ENCODE assay signal across 10 mouse cellular contexts in genomic region chr2:71837791-71838190, GRCm38 (mm10). TPM values are rescaled to one million over a fixed set of nuclear protein-coding genes. Genes with fewer than 3 reads are reported as not detected.
A peak's percentile ranks its signal among the peaks of the same experiment; 100 is the strongest.
DNase-seq lines count a peak whose midpoint lies in the region; ATAC-seq and TF ChIP-seq lines count a peak whose summit lies in the region.
"Had no signal": no experiment of that assay in that cellular context is flagged by ENCODE, and none has a peak within 500 bp of the region (broad histone marks: within the 10 kb centered on the region; RNA-seq: fewer than 3 reads in every experiment).

No protein-coding gene starts in this region.

- H3K4me2 ChIP-seq in stomach, postnatal 0 days (replicated peaks; ENCODE audit: low read depth): no peak overlapping the region
- H3K4me2 ChIP-seq: embryonic facial prominence, embryonic 12.5 days; liver, embryonic 13.5 days had no signal

- H3K36me3 ChIP-seq in heart, adult 2 months (ENCODE audit: control insufficient read depth, insufficient read depth, low read length): no peaks in the 10 kb centered on the region
- H3K36me3 ChIP-seq in embryonic facial prominence, embryonic 10.5 days (replicated peaks): peaks cover 34% of the 10 kb centered on the region
- no peaks in the 10 kb centered on the region; the same call in 1 of the 2 replicates for H3K36me3 ChIP-seq in stomach, postnatal 0 days (ENCODE audit: control insufficient read depth, insufficient read depth, low read length)
- H3K36me3 ChIP-seq: liver, embryonic 13.5 days had no signal

- peak; percentile 83 for TF ChIP-seq CTCF in heart, adult 2 months (IDR thresholded peaks at IDR 0.05)
- TF ChIP-seq CTCF in stomach, postnatal 0 days (IDR thresholded peaks at IDR 0.05; ENCODE audit: low read depth): peak; percentile 77

- no peaks in the 10 kb centered on the region for H3K9me3 ChIP-seq in embryonic facial prominence, embryonic 10.5 days
- H3K9me3 ChIP-seq in stomach, postnatal 0 days (ENCODE audit: control insufficient read depth, low read length): no peaks in the 10 kb centered on the region
- H3K9me3 ChIP-seq: embryonic facial prominence, embryonic 12.5 days; liver, embryonic 13.5 days had no signal

- H3K9ac ChIP-seq in heart, adult 2 months (ENCODE audit: low read depth, low read length): no peak overlapping the region
- no peak overlapping the region for H3K9ac ChIP-seq in stomach, postnatal 0 days (ENCODE audit: low read length)
- H3K9ac ChIP-seq: embryonic facial prominence, embryonic 12.5 days; liver, embryonic 13.5 days had no signal

- TF ChIP-seq EP300 in heart, adult 2 months (IDR thresholded peaks at IDR 0.05; ENCODE audit: insufficient read depth, low read depth, low read length): 0 out of 2 replicates have a peak, but pooled peaks have one; percentile 15
- TF ChIP-seq EP300 in stomach, postnatal 0 days (optimal IDR thresholded peaks at IDR 0.05): no peak

- H3K4me3 ChIP-seq in heart, adult 2 months: no peak overlapping the region
- H3K4me3 ChIP-seq in embryonic facial prominence, embryonic 10.5 days: no peak overlapping the region
- no peak overlapping the region for H3K4me3 ChIP-seq in stomach, postnatal 0 days (ENCODE audit: low read depth, low read length)
- H3K4me3 ChIP-seq: embryonic facial prominence, embryonic 12.5 days; liver, embryonic 13.5 days had no signal

- 12% methylated on average over 6 of the region's 6 CpGs for WGBS in heart, adult 2 months
- WGBS in embryonic facial prominence, embryonic 10.5 days: 42% methylated on average over 6 of the region's 6 CpGs
- WGBS in stomach, postnatal 0 days: 25% methylated on average over 6 of the region's 6 CpGs

- no peaks in the 10 kb centered on the region for H3K79me2 ChIP-seq in heart, adult 2 months (replicated peaks; ENCODE audit: control insufficient read depth, insufficient read depth, low read length)

- no peaks in the 10 kb centered on the region for H3K27me3 ChIP-seq in heart, adult 2 months (ENCODE audit: control insufficient read depth, insufficient read depth, low read length)
- H3K27me3 ChIP-seq in embryonic facial prominence, embryonic 10.5 days (replicated peaks; ENCODE audit: low read depth, poor library complexity, severe bottlenecking): no peaks in the 10 kb centered on the region
- H3K27me3 ChIP-seq in stomach, postnatal 0 days (ENCODE audit: control insufficient read depth, insufficient read depth, low read length): no peaks in the 10 kb centered on the region
- H3K27me3 ChIP-seq: embryonic facial prominence, embryonic 12.5 days; liver, embryonic 13.5 days had no signal

- peak; percentile 88 for ATAC-seq in CD4-positive, CD25-positive, alpha-beta regulatory T cell, adult 4 months
- no peak for ATAC-seq in stomach, postnatal 0 days (ENCODE audit: low FRiP score, low TSS enrichment)

- H3K27ac ChIP-seq in heart, adult 2 months: no peak overlapping the region
- H3K27ac ChIP-seq in embryonic facial prominence, embryonic 10.5 days (replicated peaks): no peak overlapping the region
- no peak overlapping the region for H3K27ac ChIP-seq in stomach, postnatal 0 days (replicated peaks)
- H3K27ac ChIP-seq: embryonic facial prominence, embryonic 12.5 days; liver, embryonic 13.5 days had no signal

- no peak for TF ChIP-seq POLR2A in heart, adult 2 months (IDR thresholded peaks at IDR 0.05; ENCODE audit: insufficient read depth, low read depth, low read length)

- H3K4me1 ChIP-seq in heart, adult 2 months (ENCODE audit: control insufficient read depth, insufficient read depth, low read length): no peaks in the 10 kb centered on the region; the same call in 1 of the 2 replicates
- peaks cover 45% of the 10 kb centered on the region for H3K4me1 ChIP-seq in embryonic facial prominence, embryonic 10.5 days
- no peaks in the 10 kb centered on the region for H3K4me1 ChIP-seq in stomach, postnatal 0 days (replicated peaks; ENCODE audit: control insufficient read depth, insufficient read depth)
- H3K4me1 ChIP-seq: liver, embryonic 13.5 days had no signal

- intact Hi-C loops in heart, adult 2 months (cut with DNase I): no loop called here
- intact Hi-C loops in heart, postnatal 25 days (cut with DNase I): loop anchor here (5.0 kb wide), 1 partner anchor 240 kb away; no protein-coding TSS in a partner anchor

- DNase-seq in heart, adult 2 months: peak; percentile 50 to 76
- no peak for DNase-seq in heart, postnatal 25 days (ENCODE audit: low spot score)
- peak; percentile 80 for DNase-seq in adrenal gland, postnatal 25 days
- peak; percentile 83 for DNase-seq in embryonic facial prominence, embryonic 10.5 days (ENCODE audit: low spot score)
- peak; percentile 63 for DNase-seq in layer of hippocampus, adult 11-12 months (ENCODE audit: low spot score)
- DNase-seq in lung, postnatal 36 days: peak; percentile 74
- peak; percentile 76 for DNase-seq in stomach, postnatal 0 days (ENCODE audit: low spot score)
- DNase-seq: liver, embryonic 13.5 days had no signal

RNA-seq across cellular contexts. Expression of gene Pdk1, which starts 35.2 kb away (rescaled TPM):
- 100 to 1,000 TPM; 142 to 170 TPM for total RNA-seq in heart, adult 2 months (2021)
- 28.9 and 62.2 TPM in 2 replicates for polyA plus RNA-seq in heart, adult 2 months (2012; rRNA removed)
- 100 to 1,000 TPM; 115 to 116 TPM for total RNA-seq in heart, postnatal 25 days (2021)
- 10 to 100 TPM; 37.4 to 41.7 TPM for polyA plus RNA-seq in CD4-positive, CD25-positive, alpha-beta regulatory T cell, adult 4 months (2017; shearing (Covaris generic))
- 33.8 and 44.4 TPM in 2 replicates for total RNA-seq in adrenal gland, postnatal 25 days (2021)
- 53.6 TPM in 2 replicates for polyA plus RNA-seq in embryonic facial prominence, embryonic 10.5 days (2016; fragmentation: Nextera tagmentation; extraction: Ambion mirVana)
- polyA plus RNA-seq in stomach, postnatal 0 days (2015; fragmentation: Nextera tagmentation; extraction: Ambion mirVana): 35.4 and 37.4 TPM in 2 replicates
